Mouse (Mus musculus) B cell, adult 2 months (primary cell): ENCODE results near the gene Tnk2.
A peak's percentile ranks its signal among the peaks of the same experiment; 100 is the strongest.
"Not testable (repeated sequence)": the region's sequence is repeated elsewhere in the genome, so short reads cannot be mapped to it uniquely, and the experiment has no call there.

ENCODE experiments used
- DNase-seq, 2 experiments: peaks; one replicate each; pipeline ENCODE4 v3.0.0; 2022

Gene Tnk2

GRCm38 (mm10) chr16:32636871-32637521 is 6.7 kb upstream of the Tnk2 start:
- no peak for DNase-seq

GRCm38 (mm10) chr16:32638476-32638875 is 5.2 kb upstream of the Tnk2 start:
- peak; percentile 93 for DNase-seq

GRCm38 (mm10) chr16:32640096-32640495 is 3.6 kb upstream of the Tnk2 start:
- no peak for DNase-seq

GRCm38 (mm10) chr16:32640683-32641082 is 3.0 kb upstream of the Tnk2 start:
- DNase-seq: not testable (repeated sequence)

GRCm38 (mm10) chr16:32641440-32642219 is 2.0 kb upstream of the Tnk2 start:
- DNase-seq: no peak

- DNase-seq: no peak
These were observed 1.4 kb upstream of the Tnk2 start for GRCm38 (mm10) chr16:32642280-32642679.

- peak; percentile 60 to 66 for DNase-seq
These were observed 561 bp downstream of the Tnk2 start for GRCm38 (mm10) chr16:32644069-32644800.

- DNase-seq: no peak
These were observed 1.1 kb downstream of the Tnk2 start for GRCm38 (mm10) chr16:32644801-32645170.

- peak; percentile 72 to 73 for DNase-seq
These were observed 1.8 kb downstream of the Tnk2 start for GRCm38 (mm10) chr16:32645361-32645914.

- DNase-seq: no peak
These were observed 2.3 kb downstream of the Tnk2 start for GRCm38 (mm10) chr16:32646014-32646413.

GRCm38 (mm10) chr16:32647712-32648111 is 4.0 kb downstream of the Tnk2 start:
- no peak for DNase-seq

- peak in 1 of 2 experiments; percentile 24 for DNase-seq
These were observed 6.8 kb downstream of the Tnk2 start for GRCm38 (mm10) chr16:32650461-32650860.

GRCm38 (mm10) chr16:32650974-32651618 is 7.4 kb downstream of the Tnk2 start:
- peak; percentile 71 to 74 for DNase-seq

- DNase-seq: no peak
These were observed 10.5 kb downstream of the Tnk2 start for GRCm38 (mm10) chr16:32654071-32654733.

- no peak for DNase-seq
These were observed 11.9 kb downstream of the Tnk2 start for GRCm38 (mm10) chr16:32655534-32655933.

GRCm38 (mm10) chr16:32656321-32656720 is 12.6 kb downstream of the Tnk2 start:
- DNase-seq: no peak

- no peak for DNase-seq
These were observed 13.1 kb downstream of the Tnk2 start for GRCm38 (mm10) chr16:32656794-32657193.

- DNase-seq: no peak
These were observed 14.0 kb downstream of the Tnk2 start for GRCm38 (mm10) chr16:32657498-32658250.

GRCm38 (mm10) chr16:32658743-32659171 is 15.1 kb downstream of the Tnk2 start:
- peak; percentile 46 to 53 for DNase-seq

GRCm38 (mm10) chr16:32659385-32659784 is 15.7 kb downstream of the Tnk2 start:
- no peak for DNase-seq

- no peak for DNase-seq
These were observed 16.4 kb downstream of the Tnk2 start for GRCm38 (mm10) chr16:32660095-32660494.
